Mouse (Mus musculus) testis, adult 2 months (tissue): Measurements from ENCODE around the gene Slc25a1.

Source experiments
- CTCF ChIP-seq: fragments of 200-500 bp; IDR thresholded peaks from 2 replicates; pipeline ENCODE4 v1.5.1; 2012; ENCODE audit warnings: low read depth, mild to moderate bottlenecking, inconsistent platforms, low read length, moderate library complexity; ENCODE audit not compliant: control insufficient read depth, insufficient read depth, insufficient replicate concordance
- POLR2A ChIP-seq: fragments of 200-500 bp; IDR thresholded peaks from 2 replicates; pipeline ENCODE4 v1.6.1; 2012; ENCODE audit warnings: low read depth, mild to moderate bottlenecking, inconsistent platforms, low read length, moderate library complexity; ENCODE audit not compliant: control insufficient read depth

GRCm38 (mm10) chr16:17933594-17934444 is 5.8 kb upstream of the Slc25a1 start:
- TF ChIP-seq POLR2A = no peak
- TF ChIP-seq CTCF = no peak
